Comparison of ENCODE assay signal across 18 mouse cellular contexts in the genomic region with DNA sequence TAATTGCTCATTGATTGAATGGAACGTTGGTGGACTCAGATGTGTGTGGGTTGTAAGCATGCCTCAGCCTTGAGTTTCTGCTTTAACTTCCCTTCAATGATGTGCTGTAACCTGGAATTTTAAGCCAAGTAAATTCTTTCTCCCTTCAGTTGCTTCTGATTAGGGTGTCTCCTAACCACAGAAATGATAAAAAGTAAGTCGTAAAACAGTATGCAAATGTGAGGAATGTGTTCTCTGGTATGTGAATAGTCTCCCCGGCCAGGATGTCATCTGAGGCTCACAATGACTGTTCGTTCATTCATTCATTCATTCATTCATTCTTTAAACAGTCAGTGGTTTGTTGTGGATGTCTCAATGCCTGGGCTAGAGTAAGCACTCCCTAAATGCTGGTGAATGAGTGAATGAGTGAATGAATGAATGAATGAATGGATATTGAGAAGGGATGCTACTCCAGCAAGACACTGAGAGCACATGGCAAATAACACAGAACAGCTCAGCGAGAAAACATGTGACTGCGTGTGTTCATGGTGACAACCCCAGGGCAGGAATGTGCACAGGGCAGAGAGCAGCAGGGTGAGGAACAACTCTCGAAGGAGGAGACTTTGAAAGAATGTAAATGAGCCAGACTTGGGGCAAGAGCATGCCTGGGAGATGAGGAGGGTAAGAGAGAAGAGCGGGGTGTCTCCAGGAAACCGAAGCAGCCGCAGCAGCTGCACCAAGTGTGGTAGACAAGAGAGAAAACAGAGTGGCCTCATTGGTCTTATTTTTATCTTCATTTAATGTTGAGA. TPM values are rescaled to one million over a fixed set of nuclear protein-coding genes. Genes with fewer than 3 reads are reported as not detected.
DNase-seq lines count a peak whose midpoint lies in the region; ATAC-seq and TF ChIP-seq lines count a peak whose summit lies in the region.
"Had no signal": no experiment of that assay in that cellular context is flagged by ENCODE, and none has a peak within 500 bp of the region (broad histone marks: within the 10 kb centered on the region; RNA-seq: fewer than 3 reads in every experiment).

No protein-coding gene starts in this region.

- WGBS in forebrain, embryonic 11.5 days: 91% methylated on average over 10 of the region's 10 CpGs
- WGBS in forebrain, embryonic 10.5 days: 92% methylated on average over 10 of the region's 10 CpGs
- 80% methylated on average over 10 of the region's 10 CpGs for WGBS in intestine, embryonic 16.5 days
- WGBS in intestine, embryonic 15.5 days: 81% methylated on average over 10 of the region's 10 CpGs
- whole genome bisulfite sequencing in thymus, adult 2 months: 82% methylated on average over 10 of the region's 10 CpGs
- 82% methylated on average over 10 of the region's 10 CpGs for WGBS in stomach, embryonic 16.5 days

- no peak for ATAC-seq in forebrain, embryonic 11.5 days (replicated peaks; ENCODE audit: low FRiP score)
- ATAC-seq in intestine, embryonic 16.5 days: no peak
- no peak for ATAC-seq in intestine, embryonic 15.5 days
- no peak for ATAC-seq in stomach, embryonic 16.5 days (ENCODE audit: insufficient read depth, low FRiP score)
- ATAC-seq: forebrain, embryonic 15.5 days had no signal

- 0 out of 2 replicates have a peak overlapping the region, but pooled peaks have one; percentile 8 for H3K4me2 ChIP-seq in forebrain, embryonic 11.5 days (ENCODE audit: low read depth, low read length, severe bottlenecking)
- 0 out of 2 replicates have a peak overlapping the region, but pooled peaks have one; percentile 84 for H3K4me2 ChIP-seq in intestine, embryonic 16.5 days (ENCODE audit: low read depth, low read length)
- no peak overlapping the region for H3K4me2 ChIP-seq in intestine, embryonic 15.5 days (replicated peaks)
- no peak overlapping the region for H3K4me2 ChIP-seq in stomach, embryonic 16.5 days (ENCODE audit: low read depth, low read length)

- no peak overlapping the region for H3K4me3 ChIP-seq in forebrain, embryonic 11.5 days (ENCODE audit: low read depth, low read length)
- no peak overlapping the region for H3K4me3 ChIP-seq in forebrain, embryonic 10.5 days
- H3K4me3 ChIP-seq in intestine, embryonic 16.5 days (ENCODE audit: low read length): no peak overlapping the region
- H3K4me3 ChIP-seq in intestine, embryonic 15.5 days (replicated peaks): no peak overlapping the region
- no peak overlapping the region for H3K4me3 ChIP-seq in thymus, adult 2 months (ENCODE audit: control insufficient read depth, insufficient read depth, low read length)
- no peak overlapping the region for H3K4me3 ChIP-seq in stomach, embryonic 16.5 days (replicated peaks; ENCODE audit: low read length)

- H3K4me1 ChIP-seq in forebrain, embryonic 11.5 days (replicated peaks; ENCODE audit: control insufficient read depth, insufficient read depth, low read length): no peaks in the 10 kb centered on the region; the same call in 1 of the 2 replicates
- H3K4me1 ChIP-seq in forebrain, embryonic 10.5 days: peaks cover 37% of the 10 kb centered on the region
- H3K4me1 ChIP-seq in intestine, embryonic 16.5 days (ENCODE audit: control insufficient read depth, insufficient read depth, low read length): peaks cover 20% of the 10 kb centered on the region
- peaks cover 25% of the 10 kb centered on the region for H3K4me1 ChIP-seq in intestine, embryonic 15.5 days (replicated peaks)
- peaks cover 26% of the 10 kb centered on the region for H3K4me1 ChIP-seq in thymus, adult 2 months (replicated peaks; ENCODE audit: control insufficient read depth, insufficient read depth, low read length)
- H3K4me1 ChIP-seq in stomach, embryonic 16.5 days (ENCODE audit: control insufficient read depth, insufficient read depth, low read length): peaks cover 43% of the 10 kb centered on the region

- H3K36me3 ChIP-seq in forebrain, embryonic 11.5 days (ENCODE audit: control insufficient read depth, insufficient read depth, low read length): no peaks in the 10 kb centered on the region
- peaks cover 39% of the 10 kb centered on the region for H3K36me3 ChIP-seq in forebrain, embryonic 10.5 days (replicated peaks)
- H3K36me3 ChIP-seq in intestine, embryonic 16.5 days (ENCODE audit: control insufficient read depth, insufficient read depth, low read length): no peaks in the 10 kb centered on the region; the same call in 1 of the 2 replicates
- peaks cover 10% of the 10 kb centered on the region; the same call in 1 of the 2 replicates for H3K36me3 ChIP-seq in intestine, embryonic 15.5 days
- no peaks in the 10 kb centered on the region for H3K36me3 ChIP-seq in thymus, adult 2 months (ENCODE audit: control insufficient read depth, insufficient read depth, low read length)
- H3K36me3 ChIP-seq in stomach, embryonic 16.5 days (ENCODE audit: control insufficient read depth, insufficient read depth, low read length): peaks cover 20% of the 10 kb centered on the region

- peaks cover 7% of the 10 kb centered on the region; the same call in 1 of the 2 replicates for H3K27me3 ChIP-seq in forebrain, embryonic 11.5 days (ENCODE audit: control insufficient read depth, insufficient read depth, low read length)
- H3K27me3 ChIP-seq in forebrain, embryonic 10.5 days (ENCODE audit: poor library complexity, severe bottlenecking): peaks cover 35% of the 10 kb centered on the region
- H3K27me3 ChIP-seq in intestine, embryonic 16.5 days (replicated peaks; ENCODE audit: control insufficient read depth, insufficient read depth, low read length): no peaks in the 10 kb centered on the region
- H3K27me3 ChIP-seq in intestine, embryonic 15.5 days (replicated peaks): no peaks in the 10 kb centered on the region
- no peaks in the 10 kb centered on the region for H3K27me3 ChIP-seq in thymus, adult 2 months (ENCODE audit: control insufficient read depth, insufficient read depth, low read length)
- no peaks in the 10 kb centered on the region for H3K27me3 ChIP-seq in stomach, embryonic 16.5 days (ENCODE audit: control insufficient read depth, insufficient read depth, low read length)

- no peak for TF ChIP-seq POLR2A in thymus, adult 2 months (IDR thresholded peaks at IDR 0.05; ENCODE audit: control insufficient read depth, extremely low read depth, insufficient read depth, low read length, poor library complexity)

- no peak for TF ChIP-seq CTCF in thymus, adult 2 months (IDR thresholded peaks at IDR 0.05; ENCODE audit: borderline replicate concordance, control insufficient read depth, extremely low read depth, insufficient read depth, low read length, poor library complexity)

- no peak overlapping the region for H3K9ac ChIP-seq in forebrain, embryonic 11.5 days (ENCODE audit: low read length)
- H3K9ac ChIP-seq in intestine, embryonic 16.5 days (ENCODE audit: low read depth, low read length): no peak overlapping the region
- H3K9ac ChIP-seq in intestine, embryonic 15.5 days: no peak overlapping the region
- no peak overlapping the region for H3K9ac ChIP-seq in stomach, embryonic 16.5 days (ENCODE audit: low read length)
- H3K9ac ChIP-seq: forebrain, embryonic 15.5 days had no signal

- H3K27ac ChIP-seq in forebrain, embryonic 11.5 days (ENCODE audit: low read depth, low read length): no peak overlapping the region
- no peak overlapping the region for H3K27ac ChIP-seq in forebrain, embryonic 10.5 days
- H3K27ac ChIP-seq in intestine, embryonic 16.5 days (ENCODE audit: low read length): no peak overlapping the region
- no peak overlapping the region for H3K27ac ChIP-seq in intestine, embryonic 15.5 days
- H3K27ac ChIP-seq in thymus, adult 2 months (ENCODE audit: control insufficient read depth, insufficient read depth, low read length): no peak overlapping the region
- peak overlapping the region; percentile 30; the same call in 1 of the 2 replicates for H3K27ac ChIP-seq in stomach, embryonic 16.5 days (ENCODE audit: low read length)
- H3K27ac ChIP-seq: forebrain, embryonic 15.5 days; kidney, postnatal 0 days; midbrain, embryonic 10.5 days had no signal

- no peaks in the 10 kb centered on the region for H3K9me3 ChIP-seq in forebrain, embryonic 11.5 days (ENCODE audit: control insufficient read depth, low read length)
- no peaks in the 10 kb centered on the region for H3K9me3 ChIP-seq in forebrain, embryonic 10.5 days
- H3K9me3 ChIP-seq in intestine, embryonic 16.5 days (ENCODE audit: control insufficient read depth, low read length): no peaks in the 10 kb centered on the region
- no peaks in the 10 kb centered on the region for H3K9me3 ChIP-seq in intestine, embryonic 15.5 days
- H3K9me3 ChIP-seq in stomach, embryonic 16.5 days (replicated peaks; ENCODE audit: control insufficient read depth, low read length): no peaks in the 10 kb centered on the region
- H3K9me3 ChIP-seq: forebrain, embryonic 15.5 days; midbrain, embryonic 10.5 days had no signal

- peak; percentile 21 for DNase-seq in forebrain, embryonic 11.5 days (ENCODE audit: low spot score)
- DNase-seq in forebrain, embryonic 10.5 days (ENCODE audit: extremely low spot score, low spot score): no peak
- peak; percentile 24 for DNase-seq in thymus, postnatal 14 days
- DNase-seq in thymus, adult 2 months: no peak
- no peak for DNase-seq in ovary, postnatal 14 days (ENCODE audit: low spot score)
- DNase-seq: adrenal gland, adult 2 months; cerebellum, adult 9-11 months; layer of hippocampus, adult 9-11 months; left cerebral cortex, postnatal 4 days; lung, adult 2 months; thymus, postnatal 36 days had no signal

RNA-seq across cellular contexts. Expression of a gene that starts 2.4 kb away (rescaled TPM):
- polyA plus RNA-seq in forebrain, embryonic 11.5 days (2014; fragmentation: Nextera tagmentation; extraction: Ambion mirVana): 90.8 and 91.6 TPM in 2 replicates
- polyA plus RNA-seq in forebrain, embryonic 10.5 days (2016; fragmentation: Nextera tagmentation; extraction: Ambion mirVana): 71.5 and 71.8 TPM in 2 replicates
- 74.8 and 77.0 TPM in 2 replicates for polyA plus RNA-seq in intestine, embryonic 16.5 days (2015; fragmentation: Nextera tagmentation; extraction: Ambion mirVana)
- polyA plus RNA-seq in intestine, embryonic 15.5 days (2015; fragmentation: Nextera tagmentation; extraction: Ambion mirVana): 85.5 and 95.1 TPM in 2 replicates
- 19.4 and 23.3 TPM in 2 replicates for polyA plus RNA-seq in thymus, adult 2 months (2012; rRNA removed)
- 127 and 139 TPM in 2 replicates for polyA plus RNA-seq in stomach, embryonic 16.5 days (2015; fragmentation: Nextera tagmentation; extraction: Ambion mirVana)

RNA-seq across cellular contexts. Expression of a gene that starts 49.8 kb away (rescaled TPM):
- 0.08 TPM in 1 of 2 replicates, not detected in the other for polyA plus RNA-seq in forebrain, embryonic 11.5 days (2014; fragmentation: Nextera tagmentation; extraction: Ambion mirVana)
- polyA plus RNA-seq in forebrain, embryonic 10.5 days (2016; fragmentation: Nextera tagmentation; extraction: Ambion mirVana): not detected in 2 replicates
- 3.6 and 4.2 TPM in 2 replicates for polyA plus RNA-seq in intestine, embryonic 16.5 days (2015; fragmentation: Nextera tagmentation; extraction: Ambion mirVana)
- 2.5 and 3.3 TPM in 2 replicates for polyA plus RNA-seq in intestine, embryonic 15.5 days (2015; fragmentation: Nextera tagmentation; extraction: Ambion mirVana)
- polyA plus RNA-seq in thymus, adult 2 months (2012; rRNA removed): 0.08 and 0.12 TPM in 2 replicates
- polyA plus RNA-seq in stomach, embryonic 16.5 days (2015; fragmentation: Nextera tagmentation; extraction: Ambion mirVana): 3.3 and 4.9 TPM in 2 replicates
- polyA plus RNA-seq: adrenal gland, adult 2 months; embryonic facial prominence, embryonic 11.5 days had no signal

Comparison
In these comparisons a context has a peak if more than half of its experiments do, and no peak if none do; other contexts are left out.
1. DNase-seq: peak in forebrain, embryonic 11.5 days (single experiment) and thymus, postnatal 14 days (single experiment); none in forebrain, embryonic 10.5 days (single experiment), thymus, adult 2 months (single experiment) and ovary, postnatal 14 days (single experiment).
2. H3K4me2 ChIP-seq: peak in forebrain, embryonic 11.5 days (single experiment) and intestine, embryonic 16.5 days (single experiment); none in intestine, embryonic 15.5 days (single experiment) and stomach, embryonic 16.5 days (single experiment).